Mouse (Mus musculus) NIH3T3 (cell line): ENCODE data around the gene Tns1.
"Not testable (repeated sequence)": the region's sequence is repeated elsewhere in the genome, so short reads cannot be mapped to it uniquely, and the experiment has no call there.

Experiments used
- DNase-seq: peaks from one replicate; pipeline ENCODE4 v3.0.0-alpha.2; 2012; ENCODE audit warnings: low read depth

The Tns1 gene

DNA sequence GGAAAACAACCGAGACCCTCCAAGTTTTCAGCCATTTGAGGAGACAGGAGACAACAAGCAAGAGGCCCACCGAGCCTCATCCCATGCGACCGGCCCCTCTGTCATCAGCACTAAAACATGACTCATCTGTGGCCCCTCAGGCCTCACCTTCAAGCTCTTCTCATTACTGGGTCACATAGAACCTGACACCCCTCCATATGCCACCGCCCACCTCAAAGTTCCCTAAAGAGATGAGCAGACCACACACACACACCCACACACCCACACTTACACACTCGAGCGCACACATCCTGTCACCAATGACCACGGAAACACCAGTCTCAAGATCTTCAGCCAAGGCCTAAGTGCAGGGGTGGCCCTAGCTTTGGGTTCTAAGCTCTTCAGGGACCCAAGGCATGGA is 213.5 kb downstream of the Tns1 start:
- no peak for DNase-seq

DNA sequence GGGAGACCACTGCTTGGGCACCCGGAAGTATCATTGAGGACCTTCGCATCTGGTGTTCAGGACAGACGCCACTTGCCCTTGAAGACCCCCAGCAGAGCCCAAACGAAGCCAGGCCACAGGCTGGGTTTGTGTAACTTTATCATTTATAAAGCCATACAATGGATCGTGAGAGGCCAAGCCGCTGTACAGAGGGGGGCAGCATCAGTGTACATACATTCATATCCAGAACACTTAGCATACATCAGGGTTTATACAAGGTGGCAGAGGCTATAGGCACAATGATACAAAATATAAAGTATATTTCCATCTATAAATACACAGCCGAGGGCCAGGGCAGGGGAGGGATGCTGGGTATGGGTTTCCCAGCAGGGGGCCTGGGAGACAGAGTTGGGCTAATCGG is 214.1 kb downstream of the Tns1 start:
- no peak for DNase-seq

DNA sequence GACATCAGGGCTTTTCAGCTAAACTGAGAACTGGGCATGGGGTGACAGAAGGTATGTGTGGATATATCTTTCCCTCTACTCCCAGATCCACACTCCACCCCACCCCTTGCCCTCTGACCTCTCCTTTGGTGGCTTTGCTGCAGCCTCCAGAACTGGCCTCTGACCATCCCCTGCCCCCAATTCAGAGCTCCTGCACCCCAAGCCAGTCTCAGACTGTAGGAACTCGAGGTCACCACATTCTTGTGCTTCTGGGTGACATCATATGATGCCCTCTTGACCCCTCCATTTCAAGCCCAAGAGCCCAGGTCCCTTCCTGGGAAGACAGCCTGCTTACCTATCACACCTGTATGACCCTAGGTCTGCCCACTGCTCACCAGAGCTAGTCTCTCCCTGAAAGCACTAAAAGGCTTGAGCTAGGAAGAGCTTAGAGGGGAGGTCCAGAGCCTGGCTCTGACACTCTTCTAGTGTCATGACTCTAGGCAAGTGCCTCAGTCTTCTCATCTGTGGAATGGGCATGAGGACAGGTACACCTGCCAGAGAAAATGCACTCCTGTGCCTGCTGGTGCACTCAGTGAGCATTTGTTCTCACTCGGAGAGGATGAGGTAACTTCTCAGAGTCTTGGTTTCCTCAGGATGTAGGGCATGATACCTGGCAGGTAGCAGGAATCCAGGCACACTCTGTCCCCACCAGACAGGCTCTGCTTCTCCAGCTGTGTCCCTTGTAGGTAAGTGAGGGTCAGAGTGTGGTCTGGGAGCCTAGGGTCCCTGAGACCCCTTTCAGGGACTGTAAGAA is 214.9 kb downstream of the Tns1 start:
- no peak for DNase-seq

DNA sequence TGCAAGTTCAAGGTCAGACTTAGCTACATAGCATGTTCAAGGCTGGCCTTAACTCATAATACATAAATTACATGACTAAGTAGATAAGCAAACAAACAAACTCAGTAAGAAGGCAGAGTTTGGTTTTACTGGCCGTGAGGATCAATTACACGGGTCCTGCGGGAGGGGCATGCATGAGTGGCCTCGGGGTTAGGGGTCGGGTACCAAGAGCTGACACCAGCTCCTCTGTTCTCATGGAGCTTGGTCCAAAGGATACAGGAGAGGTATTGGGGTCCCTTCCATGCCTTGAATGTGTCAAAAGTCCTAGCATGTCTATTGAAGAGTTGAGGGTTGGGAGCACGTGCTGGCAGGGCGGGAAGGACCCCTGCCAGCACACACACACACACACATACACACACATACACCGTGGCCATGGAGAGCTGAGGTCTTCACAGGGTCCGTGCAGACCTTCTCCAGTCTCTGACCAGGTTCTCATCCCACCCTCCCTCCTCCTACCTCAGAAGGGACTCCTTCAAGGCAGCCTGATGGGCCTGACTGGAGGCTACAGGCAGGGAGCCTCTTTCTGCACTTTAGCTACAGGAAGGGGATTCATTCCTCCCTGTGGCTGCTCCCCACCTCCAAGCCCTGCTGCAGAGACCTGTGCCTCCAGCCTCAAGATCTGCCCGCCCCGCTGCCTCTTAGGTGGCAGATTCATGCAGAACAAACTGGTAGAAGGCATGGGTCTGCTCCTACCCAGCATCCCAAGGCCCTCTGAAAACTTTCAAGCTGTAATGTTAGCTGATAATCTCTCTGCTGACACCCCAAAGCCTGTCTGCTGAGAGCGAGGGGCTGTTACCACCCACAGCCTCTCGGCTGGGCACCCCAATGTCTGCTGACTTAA is 215.9 kb downstream of the Tns1 start:
- no peak for DNase-seq

DNA sequence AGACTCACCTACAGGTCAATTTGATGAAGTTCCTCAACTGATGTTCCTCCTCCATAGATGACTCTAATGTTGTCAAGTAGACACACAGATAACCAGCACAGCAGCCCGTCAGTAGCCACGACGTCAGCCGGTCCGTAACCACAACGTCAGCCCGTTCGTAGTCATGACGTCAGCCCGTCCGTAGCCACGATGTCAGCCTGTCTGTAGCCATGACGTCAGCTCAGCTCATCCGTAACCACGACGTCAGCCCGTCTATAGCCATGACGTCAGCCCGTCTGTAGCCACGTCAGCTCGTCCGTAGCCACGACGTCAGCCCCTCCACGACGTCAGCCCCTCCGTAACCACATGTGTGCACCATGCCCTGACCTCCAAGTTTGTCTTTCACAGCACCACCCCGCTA is 217.1 kb downstream of the Tns1 start:
- DNase-seq: no peak

DNA sequence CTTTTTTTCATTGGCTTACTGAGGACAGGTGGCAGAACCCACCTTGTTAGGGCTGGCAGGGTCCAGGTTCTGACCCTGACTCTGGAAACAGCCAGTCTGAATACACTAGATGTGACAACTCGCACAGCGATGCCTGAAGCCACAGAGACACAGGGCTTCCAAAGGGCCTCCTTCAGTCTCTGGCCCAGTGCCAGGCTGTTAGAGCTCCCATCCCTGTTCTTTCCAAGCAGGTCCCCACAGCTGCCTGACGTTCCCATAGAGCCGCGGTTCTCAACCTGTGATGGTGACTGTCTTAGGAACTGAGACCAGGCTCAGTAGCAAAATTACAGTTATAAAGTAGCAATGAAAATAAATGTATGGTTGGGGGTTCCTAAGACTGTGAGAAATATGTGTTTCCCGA is 217.9 kb downstream of the Tns1 start:
- DNase-seq: no peak

DNA sequence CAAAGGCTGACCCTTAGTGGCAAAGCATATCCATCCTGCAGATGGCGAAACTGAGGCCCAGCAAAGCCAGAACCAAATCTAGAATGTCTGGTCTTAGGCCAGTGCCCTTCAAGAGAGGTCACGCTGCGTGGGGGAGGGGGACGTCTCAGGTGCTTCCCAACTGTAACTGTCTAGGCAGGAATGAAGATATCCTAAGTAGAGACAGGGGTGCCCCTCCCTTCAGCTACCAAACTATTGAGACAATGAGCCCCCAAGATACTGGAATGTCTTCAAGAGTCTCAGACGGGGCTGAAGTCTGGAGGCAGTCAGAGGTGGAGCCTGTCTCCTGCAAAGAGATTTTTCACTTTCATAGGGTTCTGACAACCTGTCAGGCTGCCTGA is 218.4 kb downstream of the Tns1 start:
- DNase-seq: no peak

DNA sequence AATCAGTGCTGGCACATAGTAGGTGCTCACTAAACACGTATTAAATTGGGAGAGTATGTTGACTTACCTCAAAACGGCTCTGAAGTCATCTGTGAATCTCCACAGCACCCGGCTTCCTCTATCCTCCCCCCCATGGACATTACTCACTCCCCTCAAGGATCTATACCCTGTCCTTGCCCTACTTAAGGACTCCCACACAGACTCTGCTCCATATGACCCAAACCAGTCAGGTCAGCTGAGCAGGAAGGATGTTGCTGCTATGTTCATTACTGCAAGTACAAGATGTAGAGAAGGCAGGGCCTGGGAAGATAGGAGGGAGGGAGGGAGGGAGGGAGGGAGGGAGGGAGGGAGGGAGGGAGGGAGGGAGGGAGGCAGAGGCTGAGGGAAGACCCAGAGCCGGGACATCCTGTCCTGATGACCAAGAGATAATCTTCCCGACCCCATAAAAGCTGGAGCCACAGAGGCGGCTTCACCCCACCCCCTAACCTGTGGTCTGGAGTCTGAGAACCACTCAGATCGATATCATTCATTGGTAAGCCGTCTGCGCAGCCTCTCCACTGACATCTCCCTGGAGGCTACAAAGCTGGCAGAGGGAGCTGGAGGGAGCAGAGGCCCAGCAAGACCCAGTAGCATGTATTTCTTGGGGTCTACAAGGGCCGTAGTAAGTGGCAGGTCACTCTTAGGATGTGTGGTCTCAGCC is 219.0 kb downstream of the Tns1 start:
- DNase-seq: no peak

DNA sequence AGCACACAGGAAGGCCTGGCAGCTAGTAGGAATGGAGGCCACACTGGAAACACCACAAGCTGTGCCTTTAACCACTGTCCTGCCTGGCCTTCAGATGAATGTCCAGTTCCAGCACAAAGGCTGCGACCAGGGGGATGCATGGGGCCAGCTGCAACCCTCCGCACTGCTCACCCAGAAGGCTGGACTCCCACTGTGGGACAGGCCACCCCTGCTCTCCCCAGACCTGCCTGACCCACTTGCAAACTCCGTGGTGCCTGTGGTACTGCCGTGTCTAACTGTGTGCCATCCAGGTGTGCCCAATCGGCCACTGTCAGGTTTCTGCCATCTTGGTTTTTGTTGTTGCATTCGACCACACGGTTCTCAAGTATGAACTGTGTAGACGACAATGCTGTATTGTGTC is 219.6 kb downstream of the Tns1 start:
- DNase-seq: no peak

DNA sequence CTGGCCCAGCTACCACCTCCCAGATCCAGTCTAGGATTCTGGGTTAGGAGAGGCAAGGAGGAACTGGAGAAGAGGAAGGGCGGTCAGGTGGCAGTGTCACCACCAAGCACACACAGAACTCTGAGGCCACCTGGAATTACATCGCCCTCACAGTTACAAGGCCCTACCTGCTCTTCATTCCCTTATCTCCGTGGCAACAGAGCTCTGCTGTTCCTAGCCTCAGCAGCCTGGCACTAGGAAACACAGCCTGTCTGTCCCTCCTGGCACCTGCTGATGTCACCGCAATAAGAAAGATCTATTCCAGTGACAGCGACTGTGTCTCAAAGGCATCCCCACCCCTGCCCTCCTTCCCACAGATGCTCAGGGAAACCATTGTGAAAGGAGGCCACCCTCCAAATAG is 221.2 kb downstream of the Tns1 start:
- DNase-seq: no peak

DNA sequence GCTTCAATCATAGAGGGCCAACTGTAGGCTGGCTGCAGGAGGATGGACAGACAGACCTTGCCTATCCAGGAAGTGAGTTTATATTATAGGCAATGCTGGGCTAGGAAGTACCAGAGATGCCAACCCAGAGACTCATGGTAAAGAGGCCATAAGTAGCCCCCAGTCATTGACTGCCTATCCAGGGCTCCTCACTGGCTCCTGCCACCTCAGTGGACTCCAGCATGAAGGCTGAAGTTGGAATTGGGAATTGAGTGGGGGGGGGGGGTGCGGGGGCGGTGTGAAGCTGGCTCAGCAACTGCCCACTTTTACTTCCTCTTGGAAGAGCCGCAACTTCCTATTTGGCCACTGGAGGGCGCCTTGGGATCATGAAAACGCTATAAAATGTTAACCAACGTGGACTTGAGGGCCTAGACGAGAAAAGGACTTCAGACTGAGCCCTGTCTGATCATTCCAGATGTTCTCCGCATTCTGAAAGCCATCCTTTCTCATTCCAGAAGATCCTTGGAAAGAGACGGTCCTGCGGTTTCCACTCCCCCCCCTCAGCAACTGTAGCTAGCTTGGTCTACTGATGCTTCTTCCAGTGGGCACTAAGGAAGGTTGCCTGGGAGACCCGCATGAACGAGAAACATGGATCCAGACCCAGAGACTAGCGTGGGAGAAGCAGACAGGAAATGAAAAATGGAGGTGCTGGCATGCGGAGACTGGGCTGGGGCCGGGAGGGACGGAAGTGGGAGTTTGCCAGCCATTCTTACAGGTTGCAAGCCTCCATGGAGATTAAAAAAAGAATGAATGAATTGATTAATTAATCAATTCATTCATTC is 221.9 kb downstream of the Tns1 start:
- peak; percentile 92 for DNase-seq

DNA sequence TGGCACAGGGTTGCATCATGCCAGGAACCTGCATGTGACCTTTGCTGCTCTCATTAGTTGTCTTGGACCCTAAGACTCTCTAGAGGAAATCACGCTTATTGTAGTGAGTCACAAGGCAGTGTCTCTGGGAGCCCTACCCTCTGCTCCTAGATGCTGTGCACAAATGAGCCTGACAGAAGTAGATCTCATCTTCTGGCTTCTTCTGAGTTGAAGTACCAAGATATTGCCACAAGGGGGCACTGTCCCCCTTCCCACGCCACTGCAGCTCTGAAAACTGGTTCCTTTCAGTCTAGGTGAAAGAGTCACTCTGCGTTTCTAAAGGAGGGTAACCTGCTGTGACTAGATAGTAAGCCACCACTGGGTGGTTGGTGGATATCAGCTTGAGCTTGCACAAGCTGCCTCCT is 222.8 kb downstream of the Tns1 start:
- DNase-seq: peak; percentile 88

DNA sequence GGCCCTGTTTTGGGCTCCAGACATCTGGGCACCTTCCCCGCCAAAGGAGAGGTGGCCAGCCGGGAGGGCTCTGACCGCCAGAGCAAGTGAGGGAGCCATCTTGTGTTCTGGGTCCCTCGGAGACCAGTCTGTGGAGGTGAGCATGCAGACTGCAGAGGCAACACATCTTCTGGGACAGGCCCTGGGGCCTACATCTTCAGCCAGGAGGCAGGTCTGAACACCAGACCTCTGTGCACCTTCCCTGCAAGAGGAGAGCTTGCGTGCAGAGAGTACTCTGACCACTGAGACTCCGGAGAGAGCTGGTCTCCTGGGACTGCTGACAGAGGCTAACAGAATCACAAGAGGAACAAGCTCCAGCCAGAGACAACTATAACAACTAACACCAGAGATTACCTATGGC is 228.8 kb downstream of the Tns1 start:
- DNase-seq: not testable (repeated sequence)

DNA sequence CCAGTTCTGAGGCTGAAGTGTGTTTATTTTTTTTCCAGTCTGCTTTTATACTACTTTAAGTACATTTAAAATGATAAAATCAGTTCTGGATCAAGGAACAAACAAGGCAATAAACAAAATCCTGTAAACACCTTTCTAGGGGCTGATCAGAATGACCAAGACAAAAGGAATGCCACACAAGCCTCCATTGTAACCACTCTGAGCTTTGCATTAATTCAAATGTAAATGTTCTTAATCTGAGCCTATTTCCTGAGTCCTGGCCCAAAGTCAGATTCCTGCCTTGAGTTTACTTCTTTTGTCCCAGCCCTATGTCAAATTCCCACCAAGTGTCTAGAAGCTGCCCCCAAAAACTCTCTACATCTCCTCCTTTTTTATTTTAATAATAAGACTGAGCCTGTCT is 243.5 kb downstream of the Tns1 start:
- no peak for DNase-seq

DNA sequence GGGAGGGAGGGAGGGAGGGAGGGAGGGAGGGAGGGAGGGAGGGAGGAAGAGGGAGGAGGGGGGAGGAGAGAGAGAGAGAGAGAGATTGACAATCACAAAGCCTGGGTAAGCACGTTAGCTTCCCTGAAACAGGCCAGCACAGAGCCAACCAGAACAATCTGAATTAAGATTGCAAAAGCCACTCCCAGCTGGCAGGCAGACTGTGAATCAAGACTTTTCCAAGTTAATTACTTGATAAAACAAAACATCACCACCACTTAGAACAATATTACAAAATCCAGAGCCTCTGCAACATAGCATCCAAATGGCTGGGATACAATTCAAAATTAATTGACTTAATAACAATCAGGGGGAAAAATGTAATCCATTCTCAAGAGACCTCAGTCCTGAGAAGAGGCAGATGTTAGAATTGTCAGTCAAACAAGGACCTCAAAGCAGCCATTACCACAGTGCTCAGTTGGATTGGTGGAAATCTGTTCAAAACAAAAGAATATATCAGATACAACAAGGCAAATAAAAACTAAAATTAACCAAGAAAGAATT is 248.5 kb downstream of the Tns1 start:
- DNase-seq: no peak

DNA sequence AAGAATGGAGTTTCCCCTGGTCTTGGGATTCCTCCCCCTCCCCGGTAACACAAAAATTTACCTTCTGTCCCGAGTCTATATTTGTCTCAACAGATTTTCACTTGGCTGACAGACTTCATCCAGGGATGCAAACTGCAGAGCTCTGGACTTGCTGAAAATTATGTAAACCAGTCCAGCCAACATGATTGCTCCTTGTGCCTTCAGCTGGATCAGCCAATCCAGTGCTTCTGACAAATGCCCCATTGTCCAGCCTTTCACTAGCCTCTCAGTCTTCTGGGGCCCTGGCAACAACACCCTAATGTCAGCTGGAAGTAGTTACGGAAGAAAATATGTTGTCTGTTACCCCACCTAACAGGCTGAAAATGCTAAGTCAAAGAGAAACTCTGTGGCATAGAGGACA is 259.9 kb downstream of the Tns1 start:
- DNase-seq: peak; percentile 22

DNA sequence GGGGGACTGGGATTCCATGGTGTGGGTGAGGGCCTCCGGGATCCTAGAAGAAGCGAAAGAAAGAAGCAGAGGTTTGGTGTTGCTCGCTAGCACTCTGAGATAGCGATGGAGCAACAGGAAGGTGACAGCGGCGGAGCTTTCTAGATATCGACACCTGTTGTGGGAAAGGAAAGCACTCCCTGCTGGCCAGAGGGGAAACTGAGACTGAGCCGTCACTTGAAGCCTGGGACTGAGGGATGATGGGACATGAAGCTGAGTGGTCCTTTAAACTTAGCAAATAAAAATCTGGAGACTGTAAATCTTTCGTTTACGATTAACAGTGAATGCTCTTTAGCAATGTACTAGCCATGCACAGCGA is 261.2 kb downstream of the Tns1 start:
- DNase-seq: no peak

DNA sequence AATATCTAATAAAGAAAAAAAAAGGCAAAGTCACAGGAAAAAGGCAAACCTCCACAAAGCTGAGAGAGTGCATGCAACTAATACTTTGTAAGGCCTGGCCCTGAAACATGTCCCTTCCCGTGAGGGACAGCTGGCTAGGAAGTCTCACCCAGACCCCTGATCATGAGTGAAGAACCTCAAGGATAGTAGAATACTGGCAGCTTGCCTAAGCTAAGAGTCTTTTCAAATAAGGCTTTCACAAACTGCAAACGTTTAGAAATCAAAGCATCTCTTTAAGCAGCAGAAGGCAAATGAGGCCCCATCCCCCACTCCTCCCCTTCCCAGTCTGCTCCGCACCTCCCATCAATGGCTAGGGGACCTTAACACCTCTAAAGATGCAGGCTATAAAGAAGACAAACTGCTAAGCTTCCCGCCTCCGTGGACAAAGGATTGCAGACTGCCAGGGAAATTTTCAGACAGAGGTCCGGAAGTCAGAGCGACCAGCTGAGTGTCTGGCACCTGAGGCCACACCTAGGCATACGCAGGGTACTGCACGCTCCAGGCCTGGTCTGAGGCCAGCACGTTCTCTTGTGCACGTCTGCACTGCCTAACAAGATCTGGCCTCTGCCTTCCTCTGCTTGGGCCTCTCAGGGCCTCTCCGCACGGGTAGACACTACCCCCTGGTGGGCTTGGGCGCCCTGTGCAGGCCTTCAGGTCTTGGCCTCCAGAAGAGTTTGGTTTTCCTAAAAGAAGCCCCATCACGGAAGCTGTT is 261.8 kb downstream of the Tns1 start:
- peak; percentile 37 for DNase-seq

DNA sequence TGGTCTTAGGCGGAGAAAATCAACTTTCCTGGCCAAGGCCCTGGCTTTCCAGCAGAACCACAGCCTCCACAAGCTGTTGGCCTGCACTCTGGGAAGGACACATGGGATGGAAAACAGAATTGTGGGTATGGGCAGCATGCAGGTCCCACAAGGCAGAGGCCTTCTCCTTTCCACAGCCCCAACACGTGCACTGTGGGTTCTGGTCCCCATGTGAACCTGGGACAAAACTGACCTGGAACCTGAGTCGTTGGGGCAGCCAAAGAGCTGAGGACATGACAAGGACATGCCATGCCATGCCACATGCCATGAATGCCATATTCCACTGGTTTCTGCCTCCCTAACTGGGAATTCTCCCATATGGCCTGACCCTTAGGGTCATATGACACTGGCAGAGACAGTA is 263.8 kb downstream of the Tns1 start:
- no peak for DNase-seq
